Mouse (Mus musculus) thymus, postnatal 14 days (tissue): ENCODE data around the gene Sh3rf1.

Source experiments
- DNase-seq: peaks from one replicate; pipeline ENCODE4 v3.0.0; 2021

The Sh3rf1 gene

DNA sequence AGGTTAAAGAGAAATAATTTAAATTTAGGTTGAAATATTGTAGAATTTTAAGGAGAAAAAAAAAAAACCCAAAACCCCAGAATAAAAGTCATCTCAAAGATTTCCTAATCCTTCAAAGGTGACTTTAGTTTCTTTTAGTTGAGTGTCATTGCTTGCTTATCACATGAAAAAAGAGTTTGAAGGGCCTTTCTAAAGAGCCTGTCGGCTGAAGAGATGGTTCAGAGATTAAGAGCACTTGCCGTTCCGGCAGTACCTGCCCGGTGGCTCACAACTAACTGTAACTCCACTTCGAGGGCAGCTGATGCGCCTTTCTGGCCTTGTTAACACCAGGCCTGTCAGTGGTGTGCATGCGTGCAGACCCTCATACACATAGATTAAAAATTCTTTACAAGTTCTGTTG lies 41.2 kb downstream of the Sh3rf1 start:
- DNase-seq = no peak

DNA sequence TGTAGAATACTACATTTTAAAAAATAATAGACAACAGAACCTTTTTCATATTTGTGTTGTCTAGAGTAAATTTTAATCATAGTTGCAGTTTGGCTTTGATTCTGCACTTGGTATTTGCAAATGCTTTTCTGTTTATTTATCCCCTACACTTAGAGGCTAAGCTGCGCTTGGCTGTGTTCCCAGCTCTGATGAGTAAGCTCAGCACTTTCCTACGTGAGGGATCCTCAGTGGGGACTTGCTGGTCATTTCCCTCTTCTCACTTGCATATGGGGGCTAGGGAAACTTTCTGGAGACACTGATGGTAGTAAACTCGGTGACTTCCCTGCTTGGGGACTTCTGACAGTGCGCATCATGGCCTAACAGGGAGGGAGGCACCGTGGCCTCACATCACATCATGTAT lies 41.7 kb downstream of the Sh3rf1 start:
- DNase-seq = no peak

DNA sequence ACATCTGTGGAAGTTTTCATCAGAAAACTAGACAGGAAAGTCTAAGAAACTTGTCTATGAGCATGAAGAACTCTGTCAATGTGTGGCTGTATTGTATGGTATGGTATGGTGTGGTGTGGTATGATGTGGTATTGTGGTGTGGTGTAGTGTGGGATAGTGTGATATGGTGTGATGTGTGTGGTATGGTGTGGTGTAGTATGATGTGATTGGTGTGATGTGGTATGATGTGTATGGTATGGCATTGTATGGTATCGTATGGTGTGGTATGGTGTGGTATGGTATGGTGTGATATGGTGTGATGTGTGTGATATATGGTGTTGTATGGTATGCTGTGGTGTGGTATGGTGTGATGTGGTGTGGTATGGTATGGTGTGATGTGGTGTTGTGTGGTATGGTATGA lies 43.4 kb downstream of the Sh3rf1 start:
- no peak for DNase-seq

DNA sequence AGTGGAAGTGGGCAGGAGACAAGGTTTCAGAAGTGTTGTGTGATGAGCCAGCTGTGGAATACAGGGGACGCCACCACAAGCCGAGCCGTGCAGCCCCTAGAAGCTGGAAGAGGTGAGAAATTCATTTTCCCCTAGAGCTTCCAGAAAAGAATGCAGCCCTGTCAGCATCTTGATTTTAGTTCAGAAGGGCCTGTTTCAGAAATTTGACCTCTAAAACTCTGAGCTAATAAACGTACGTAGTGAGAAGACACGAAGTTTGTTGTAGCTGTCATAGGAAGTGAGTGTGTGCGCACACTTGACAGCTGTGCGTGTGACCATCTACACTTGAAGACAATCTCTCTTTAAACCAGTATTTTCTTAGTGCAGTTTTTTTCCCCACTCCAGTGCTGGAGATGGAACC lies 44.0 kb downstream of the Sh3rf1 start:
- no peak for DNase-seq

DNA sequence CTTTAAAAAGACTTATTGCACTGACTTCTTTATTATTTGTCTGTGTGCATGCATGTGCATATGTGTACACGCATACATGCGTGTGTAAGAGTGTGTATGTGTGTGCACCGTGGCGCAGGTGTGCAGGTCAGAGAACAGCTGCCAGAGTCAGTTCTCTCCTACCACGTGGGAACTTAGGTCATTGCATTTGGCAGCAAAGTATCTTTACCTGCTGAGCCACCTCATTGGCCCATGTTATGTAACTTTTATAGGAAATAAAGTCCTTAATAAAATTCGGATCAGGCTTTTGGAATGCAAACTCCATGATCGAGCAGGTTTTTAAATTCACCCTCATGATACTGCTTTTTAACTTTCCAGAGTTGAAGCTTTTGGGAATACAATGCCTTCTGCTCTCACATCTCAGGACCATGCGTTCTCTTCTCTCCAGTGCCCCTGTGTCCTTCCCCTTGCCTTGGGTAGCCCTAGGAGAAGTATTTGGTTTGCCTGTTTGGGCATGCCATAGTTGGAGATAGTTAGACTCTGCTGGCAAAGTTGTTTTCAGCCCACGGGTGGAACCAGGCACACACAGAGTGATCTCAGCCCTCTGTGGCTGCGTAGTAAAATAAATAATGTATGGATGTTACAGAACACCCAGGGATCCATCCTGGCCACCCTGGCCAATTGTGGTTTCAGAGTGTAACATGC lies 44.7 kb downstream of the Sh3rf1 start:
- no peak for DNase-seq

DNA sequence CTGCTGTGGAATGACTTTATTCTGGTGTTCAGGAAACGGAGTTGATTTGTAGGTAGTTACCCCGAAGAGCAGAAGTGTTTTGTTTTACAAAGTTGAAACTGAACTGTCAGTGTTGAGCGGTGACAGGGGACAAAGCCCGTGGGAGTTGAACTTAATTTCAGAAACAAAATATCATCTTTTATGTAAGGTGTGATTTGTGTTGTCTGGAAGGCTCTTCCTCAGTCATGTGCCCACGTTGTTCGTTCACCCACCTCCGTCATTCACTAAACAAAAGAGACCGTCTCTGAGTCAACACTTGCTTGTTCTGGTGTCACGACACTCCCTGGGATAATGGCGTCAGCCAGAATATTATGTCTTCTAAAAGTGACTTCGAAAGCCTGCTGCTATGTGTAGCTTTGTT lies 46.3 kb downstream of the Sh3rf1 start:
- no peak for DNase-seq

DNA sequence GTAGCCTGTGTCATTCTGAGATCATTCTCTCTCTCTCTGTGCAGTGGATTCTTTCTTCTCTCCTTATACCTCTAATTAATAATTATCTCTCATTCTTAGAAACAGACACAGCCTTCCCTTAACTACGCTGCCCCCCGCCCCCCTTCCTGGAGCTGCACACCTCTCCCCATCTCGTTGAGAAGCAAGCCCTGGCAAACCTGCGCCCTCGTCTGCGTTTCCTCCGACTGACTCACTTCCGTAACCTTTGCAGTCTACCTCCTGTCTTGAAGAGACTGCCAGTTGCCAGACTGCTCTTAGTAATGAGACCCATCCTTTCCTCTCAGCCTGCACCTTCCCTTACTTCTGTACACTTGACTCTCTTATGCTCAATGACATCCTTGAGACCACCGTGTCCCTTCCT lies 46.9 kb downstream of the Sh3rf1 start:
- no peak for DNase-seq

DNA sequence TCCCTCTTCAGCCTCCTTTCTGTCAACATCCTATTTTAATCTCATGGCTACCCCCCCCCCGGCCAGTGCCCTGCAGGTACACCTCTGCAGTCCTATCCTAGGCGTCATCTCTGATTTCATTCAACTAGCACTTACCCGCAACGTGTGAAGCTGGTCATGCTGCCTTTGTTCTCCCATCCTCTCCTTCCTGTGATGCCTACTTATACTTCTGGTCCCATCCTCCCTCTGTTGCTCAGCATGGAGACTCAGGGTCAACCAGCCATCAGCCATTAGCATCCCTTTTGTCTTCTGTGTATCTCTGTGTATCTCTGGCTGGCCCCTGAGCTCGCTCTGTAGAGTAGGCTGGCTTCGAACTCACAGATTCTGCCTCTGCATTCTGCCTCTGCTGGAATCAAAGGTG lies 47.3 kb downstream of the Sh3rf1 start:
- no peak for DNase-seq

DNA sequence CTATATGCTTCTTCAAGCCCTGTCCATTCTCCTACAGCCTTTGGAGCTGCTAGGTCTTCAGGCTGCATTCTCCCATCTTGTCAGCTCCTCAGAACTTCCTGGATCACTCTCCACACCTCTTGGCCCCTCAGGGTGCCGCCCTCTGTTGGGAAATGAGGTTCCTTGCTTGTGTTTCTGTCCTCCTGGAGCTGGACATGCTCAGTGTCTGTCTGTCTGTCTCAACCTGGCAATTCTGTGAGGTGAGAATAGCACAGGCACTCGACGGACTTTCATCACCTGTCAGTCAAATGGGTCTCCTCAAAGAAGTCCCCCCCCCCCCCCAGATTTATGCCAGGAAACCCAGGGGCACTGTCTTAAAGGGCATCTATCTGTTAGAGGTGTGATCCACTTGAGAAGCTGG lies 49.2 kb downstream of the Sh3rf1 start:
- no peak for DNase-seq

DNA sequence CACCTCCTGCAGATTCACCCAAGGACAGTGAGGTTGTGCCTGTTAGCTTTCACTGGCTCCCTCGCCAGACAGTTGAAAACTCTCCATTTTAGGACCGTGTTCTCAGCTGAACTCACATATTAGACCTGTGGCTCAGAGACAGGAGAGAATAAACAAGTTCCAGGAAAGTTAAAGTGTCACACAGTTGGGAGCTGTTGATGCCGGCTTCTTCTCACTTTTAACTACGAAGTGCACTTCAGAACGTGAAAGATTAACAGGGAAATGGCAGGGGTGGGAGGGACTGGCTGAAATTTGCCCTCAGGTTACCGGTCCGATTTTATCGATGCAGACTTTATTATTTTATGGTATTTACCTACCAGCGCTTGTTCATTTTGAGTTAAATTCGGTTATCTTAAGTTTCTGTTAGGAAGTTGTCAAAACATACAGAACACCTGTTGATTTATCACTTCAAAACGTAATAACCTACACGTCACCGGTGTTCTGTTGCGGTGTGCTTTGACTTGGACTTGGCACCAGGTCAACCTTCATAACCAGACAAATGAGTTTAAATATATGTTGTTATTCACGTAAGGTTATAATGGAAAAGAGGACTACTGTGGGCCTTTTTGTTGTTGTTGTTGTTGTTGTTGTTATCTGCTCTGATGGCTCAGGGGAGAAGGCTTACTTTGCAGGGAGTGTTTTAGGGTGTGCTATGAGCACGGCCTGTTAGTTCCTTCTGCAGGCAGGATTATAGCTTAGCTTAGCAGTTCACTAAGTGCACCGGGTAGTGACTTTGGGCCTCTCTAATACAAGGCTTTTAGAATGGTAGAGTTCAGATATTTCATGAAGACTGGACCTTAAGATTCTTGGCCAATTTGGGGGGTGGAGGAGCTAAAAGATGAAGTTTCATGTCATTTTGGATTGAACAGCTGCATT lies 49.9 kb downstream of the Sh3rf1 start:
- DNase-seq = no peak

DNA sequence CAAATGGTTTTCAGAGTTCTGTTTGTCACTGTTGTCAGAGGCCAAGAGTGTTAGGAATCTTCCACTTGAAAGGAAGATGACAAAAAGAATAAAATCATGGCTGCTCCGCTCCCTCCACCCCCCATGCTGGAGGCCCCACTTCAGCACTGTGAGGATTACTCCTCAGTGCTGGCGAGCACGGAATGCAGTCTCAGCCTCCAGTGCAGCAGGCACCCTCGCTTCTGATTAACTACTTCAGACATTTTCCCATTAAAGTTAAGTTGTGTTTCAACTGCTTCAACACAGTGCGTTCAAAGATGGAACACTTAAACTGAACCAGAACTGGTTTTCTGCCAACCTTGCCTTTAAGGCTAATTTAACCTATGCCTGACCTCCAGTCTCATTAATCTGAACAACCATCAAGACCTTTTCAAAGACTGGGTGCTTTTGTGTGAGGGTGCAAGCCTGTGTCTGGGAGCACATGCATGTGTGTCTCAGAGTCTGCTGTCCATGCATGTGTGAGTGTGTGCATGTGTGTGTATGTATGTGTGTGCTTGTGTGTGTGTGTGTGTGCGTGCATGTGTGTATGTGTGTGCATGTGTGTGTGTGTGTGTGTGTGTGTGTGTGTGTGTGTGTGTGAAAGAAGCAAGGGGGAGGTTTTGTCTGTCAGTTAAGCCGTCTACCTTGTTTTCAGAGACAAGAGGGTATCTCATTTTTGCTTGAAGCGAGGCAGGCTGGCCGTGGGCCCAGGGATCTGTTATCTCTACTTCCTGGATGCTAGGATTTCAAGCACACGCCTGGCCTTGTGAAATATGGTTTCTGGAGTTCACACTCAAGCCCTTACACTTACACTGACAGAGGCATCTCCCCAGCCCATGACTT lies 51.2 kb downstream of the Sh3rf1 start:
- no peak for DNase-seq

DNA sequence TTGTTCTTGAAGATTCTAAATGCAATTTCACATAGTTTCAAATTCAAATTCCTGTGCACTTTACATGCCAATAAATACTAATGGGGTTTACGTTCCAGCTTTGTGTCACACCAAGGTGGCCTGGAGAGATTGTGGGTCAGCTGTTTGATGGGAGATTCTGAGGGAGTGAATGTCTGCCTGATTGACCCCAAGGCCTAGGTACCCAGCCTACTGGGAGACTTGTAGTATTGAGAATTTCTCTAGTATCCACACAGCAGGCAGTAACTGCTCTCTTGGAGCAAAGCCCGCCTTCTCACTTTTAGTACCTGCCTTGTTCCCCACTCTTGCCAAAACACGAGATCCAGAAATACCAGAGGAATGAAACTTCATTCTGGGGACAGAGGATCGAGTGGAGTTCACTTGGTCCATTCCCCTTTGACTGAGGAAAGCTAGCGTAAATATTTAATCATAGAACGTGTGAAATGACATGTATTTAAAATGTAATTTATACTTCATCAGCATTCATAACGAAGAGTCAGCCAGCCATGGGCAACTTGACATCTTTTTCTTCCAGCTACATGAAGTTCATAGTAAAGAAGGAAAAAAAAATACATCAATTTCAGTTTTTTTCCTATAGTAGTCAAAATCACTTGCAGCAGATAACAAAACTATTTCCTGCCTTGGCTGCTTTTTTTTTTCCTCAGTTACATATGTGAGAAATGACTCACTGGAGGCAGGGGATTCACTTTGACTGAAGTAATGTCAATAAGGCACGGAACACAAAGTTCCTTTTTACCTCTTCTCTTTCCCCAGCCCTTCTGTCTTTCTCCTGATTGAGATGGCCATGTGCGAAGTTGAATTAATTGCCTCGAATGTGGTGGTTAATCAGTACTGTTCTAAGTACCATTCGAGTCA lies 52.0 kb downstream of the Sh3rf1 start:
- no peak for DNase-seq

DNA sequence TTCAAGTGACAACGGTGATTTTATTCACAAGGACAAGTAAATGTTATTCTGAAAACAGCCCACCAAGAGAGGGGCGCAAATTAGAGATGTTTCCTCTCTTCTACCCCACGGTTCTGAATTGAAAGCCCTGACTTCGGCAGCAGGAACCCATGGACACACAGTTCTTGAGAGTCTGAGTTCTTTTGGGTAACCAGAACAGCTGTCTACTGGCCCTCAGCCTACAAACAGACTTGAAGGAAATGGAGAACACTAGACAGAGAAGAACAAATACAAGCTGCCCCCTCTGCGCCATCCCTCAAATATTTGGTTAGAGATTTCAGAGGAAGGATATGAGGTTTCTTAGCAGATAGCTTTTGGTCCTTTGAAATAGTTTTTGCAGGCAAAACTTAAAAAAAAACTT lies 52.7 kb downstream of the Sh3rf1 start:
- DNase-seq = no peak

DNA sequence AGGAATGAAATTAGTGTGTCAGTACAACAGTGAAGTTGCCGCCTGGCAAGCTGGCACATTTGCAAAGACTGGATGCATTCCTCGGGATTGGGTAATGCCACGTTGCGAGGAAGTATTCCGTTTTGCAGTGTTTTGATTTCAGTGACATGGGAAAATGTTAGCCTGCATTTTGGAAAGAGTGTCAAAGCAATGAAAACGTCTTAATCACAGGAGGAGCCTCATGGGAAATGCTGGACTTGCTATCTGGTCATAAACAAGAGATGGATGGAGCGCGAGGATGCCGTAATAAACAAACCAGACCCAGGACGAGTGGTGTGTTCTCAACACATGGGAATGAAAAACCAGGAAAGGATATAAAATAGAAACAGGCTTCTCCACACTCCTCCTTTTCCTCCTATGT lies 55.4 kb downstream of the Sh3rf1 start:
- DNase-seq = no peak

DNA sequence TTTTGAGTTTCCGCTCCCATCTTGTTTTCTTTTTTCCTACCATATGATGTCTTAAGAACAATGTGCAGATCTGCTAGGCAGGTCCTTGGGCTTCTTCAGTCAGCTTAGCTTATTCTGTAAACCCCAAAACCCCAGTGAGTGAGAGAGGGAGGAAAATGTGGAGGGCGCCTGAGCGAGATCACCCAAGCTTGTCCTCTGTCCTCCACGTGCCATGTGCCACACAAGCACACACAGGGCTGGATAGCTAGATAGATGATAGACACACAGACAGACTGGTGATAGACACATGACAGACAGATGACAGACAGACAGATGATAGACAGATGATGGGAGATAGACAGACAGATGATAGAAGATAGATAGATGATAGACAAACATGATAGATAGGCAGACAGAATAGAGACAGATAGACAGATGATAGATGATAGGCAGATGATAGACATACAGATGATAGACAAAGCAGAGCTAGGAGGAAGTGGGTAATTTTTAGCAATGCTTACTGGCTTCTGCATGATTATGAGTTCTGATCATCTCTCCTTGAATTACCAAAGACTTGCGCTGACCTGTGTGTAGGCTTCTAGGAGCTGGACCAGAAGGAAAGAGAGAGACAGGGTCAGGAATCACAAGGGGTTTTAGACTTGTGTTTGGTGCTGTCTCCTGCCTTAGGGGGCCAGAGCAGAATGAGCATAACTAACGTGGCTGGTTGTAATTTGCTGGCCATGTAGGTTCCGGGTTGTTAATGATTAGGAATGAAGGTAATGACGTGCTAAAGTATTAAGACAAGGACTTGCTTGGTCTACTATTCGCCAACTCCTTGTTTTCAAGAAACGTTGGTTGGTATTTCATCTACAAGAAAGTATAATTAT lies 58.9 kb downstream of the Sh3rf1 start:
- DNase-seq = no peak

DNA sequence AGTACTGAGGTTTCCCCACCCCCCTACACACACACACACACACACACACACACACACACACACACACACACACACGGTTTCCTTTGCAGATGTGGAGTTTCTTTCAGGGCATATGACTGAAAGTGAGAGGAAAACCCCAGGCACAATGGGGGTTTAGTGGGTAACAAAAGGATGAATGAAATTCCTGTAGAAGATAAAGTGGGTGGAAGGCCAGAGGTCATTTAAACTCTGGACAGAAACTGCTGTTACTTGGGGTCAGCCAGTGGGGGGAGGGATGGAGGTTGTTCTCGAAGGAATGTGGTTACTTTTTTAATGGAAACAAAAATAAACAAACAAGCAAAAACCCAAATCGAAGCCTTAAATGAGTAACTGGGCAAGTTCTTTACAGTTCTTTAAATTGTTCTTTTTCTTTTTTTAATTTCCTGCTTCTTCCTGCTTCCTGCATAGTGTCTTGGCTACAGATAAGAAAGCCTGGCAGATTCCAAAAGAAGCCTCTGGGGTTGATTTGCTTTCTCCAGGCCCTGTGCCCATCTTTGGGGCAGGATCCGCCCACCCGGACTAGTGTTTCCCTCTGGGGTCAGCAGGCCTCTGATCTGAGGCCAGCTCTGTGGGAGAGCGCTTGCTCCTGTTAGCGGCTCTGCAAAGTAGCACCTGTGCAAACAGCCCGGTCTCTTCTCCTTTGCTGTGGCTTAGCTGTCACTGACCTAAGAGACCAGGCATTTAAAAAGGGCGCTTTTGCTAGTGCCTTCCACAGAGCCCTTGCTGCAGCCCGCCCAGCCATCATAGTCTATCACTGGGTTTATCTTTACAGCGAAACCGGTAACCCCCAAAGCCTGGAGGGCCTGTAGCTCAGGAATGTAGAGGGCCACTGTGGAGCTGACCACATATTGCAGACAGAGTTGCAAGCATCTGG lies 59.8 kb downstream of the Sh3rf1 start:
- peak; percentile 43 for DNase-seq

DNA sequence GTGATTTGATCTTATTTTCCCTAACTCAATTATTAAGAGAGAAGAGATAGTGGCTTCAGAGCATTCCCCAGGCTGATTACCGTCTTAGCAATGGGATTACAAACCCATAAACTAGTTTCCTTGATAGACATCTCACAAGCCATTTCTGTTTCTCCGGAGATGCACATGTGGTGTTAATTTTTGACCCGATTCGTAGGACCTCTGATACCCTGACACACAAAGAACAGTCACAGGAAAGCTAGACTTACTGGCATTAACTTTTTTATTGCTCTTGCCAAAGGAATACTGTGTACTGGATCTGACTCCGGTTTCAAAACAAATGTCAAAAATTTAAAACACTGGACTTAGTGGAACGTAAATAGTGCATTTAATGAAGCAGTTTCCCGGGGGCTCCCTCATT lies 62.2 kb downstream of the Sh3rf1 start:
- DNase-seq = no peak

DNA sequence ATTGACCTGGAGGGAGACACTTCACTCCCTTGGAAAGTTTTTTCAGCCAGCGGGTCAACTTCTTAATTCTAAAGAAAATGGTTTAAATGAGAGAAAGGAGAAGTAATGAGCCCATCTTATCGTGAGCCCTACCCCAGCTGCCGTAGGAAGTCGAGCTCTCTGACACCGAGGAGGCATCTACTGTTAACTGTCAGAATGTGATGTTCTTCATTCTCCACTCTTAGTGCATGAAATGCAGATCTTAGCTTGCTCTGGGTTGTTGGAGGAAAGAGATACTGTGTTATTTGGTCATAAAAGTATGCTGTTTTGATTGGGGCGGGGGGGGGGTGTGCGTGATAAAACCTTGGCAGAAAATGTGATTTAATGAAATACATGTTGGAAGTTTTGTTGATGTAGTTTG lies 62.7 kb downstream of the Sh3rf1 start:
- DNase-seq = no peak

DNA sequence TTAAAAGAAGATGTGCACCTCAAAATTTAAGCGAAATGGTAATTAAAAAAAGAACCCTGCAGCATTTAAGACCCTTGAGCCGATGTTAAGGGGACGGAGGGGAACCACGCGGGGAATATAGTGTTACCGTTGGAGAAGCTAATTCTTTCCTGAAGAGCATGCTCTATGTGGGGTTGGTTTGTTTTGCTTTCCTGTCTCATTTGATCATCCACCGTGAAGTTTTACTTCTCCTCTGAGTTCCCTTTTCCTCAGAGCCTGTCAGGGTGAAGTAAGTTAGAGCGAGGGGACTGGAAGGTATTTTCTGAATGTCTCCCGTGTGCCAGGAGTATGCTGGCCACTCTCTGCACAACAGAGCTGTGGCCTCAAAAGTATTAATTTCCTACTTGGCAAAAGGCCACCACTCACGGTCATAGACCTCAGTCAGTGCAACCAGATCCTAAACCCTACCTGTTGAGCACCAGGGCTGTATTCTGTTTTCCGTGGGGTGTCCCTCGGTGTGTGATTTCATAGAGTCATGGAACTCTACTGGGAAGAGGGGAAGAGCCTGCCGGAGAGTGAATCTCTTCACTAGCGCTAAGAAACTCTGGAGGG lies 63.2 kb downstream of the Sh3rf1 start:
- DNase-seq = no peak

DNA sequence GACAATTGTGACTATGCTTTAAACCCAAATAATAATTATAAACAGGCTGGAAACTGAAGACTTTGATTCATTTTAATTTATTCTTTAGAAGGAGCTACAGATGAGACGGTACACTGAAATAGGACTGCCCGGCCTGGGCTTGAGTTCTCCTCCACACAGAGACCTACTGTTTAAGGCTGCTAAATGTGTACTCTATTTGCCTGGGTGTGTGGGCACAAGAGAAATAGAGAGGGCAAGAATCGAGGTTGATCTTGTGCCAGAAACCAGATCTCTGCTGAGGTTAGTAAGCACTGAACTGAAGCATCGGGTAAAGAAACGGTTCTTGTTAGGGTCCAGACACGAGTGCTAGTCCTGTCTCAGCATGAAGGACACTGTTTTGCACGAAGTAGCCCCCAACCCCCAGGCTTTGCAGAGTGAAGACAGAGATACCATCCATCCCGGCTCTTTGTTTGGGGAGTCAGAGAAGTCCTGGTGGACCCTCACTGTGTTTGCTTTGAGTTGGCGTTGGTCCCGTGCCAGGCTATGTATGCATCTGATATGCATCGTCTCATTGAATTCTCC lies 64.4 kb downstream of the Sh3rf1 start:
- no peak for DNase-seq
